Mouse (Mus musculus) gastrocnemius, adult 18-20 months (tissue): ENCODE data around the gene Col7a1. TPM values are rescaled to one million over a fixed set of nuclear protein-coding genes. Genes with fewer than 3 reads are reported as not detected.

Source experiments
- DNase-seq: peaks from one replicate; pipeline ENCODE4 v3.0.0; 2021; ENCODE audit warnings: low spot score
- microRNA-seq: library from miRNA; unstranded; fragments of <30 nt; microRNA quantifications from one replicate; pipeline ENCODE4 v1.2.0, GENCODE M21; 2021
- total RNA-seq, 2 experiments: library from RNA; stranded (reverse); gene quantifications; 2 replicates each; pipeline ENCODE4 v1.2.3; 2021

Gene Col7a1
- total RNA-seq, 2 experiments from 2014 or later, result 2.2 to 3.5 TPM

- no peak for DNase-seq
Measured at GRCm38 (mm10) chr9:109016973-109017604, 63.7 kb downstream of the Col7a1 start.

GRCm38 (mm10) chr9:109021428-109021827 is 68.0 kb downstream of the Col7a1 start:
- no peak for DNase-seq

- DNase-seq, result no peak
Measured at GRCm38 (mm10) chr9:109022866-109023685, 69.7 kb downstream of the Col7a1 start.

- peak; percentile 70 for DNase-seq
Measured at GRCm38 (mm10) chr9:109027521-109027920, 74.1 kb downstream of the Col7a1 start.

GRCm38 (mm10) chr9:109028421-109028820 is 75.0 kb downstream of the Col7a1 start:
- no peak for DNase-seq

GRCm38 (mm10) chr9:109028919-109029318 is 75.5 kb downstream of the Col7a1 start:
- DNase-seq, result no peak

- no peak for DNase-seq
Measured at GRCm38 (mm10) chr9:109030312-109030711, 76.9 kb downstream of the Col7a1 start.

- DNase-seq, result no peak
Measured at GRCm38 (mm10) chr9:109031001-109031400, 77.6 kb downstream of the Col7a1 start.

- no peak for DNase-seq
Measured at GRCm38 (mm10) chr9:109031686-109032085, 78.3 kb downstream of the Col7a1 start.

GRCm38 (mm10) chr9:109032435-109032834 is 79.0 kb downstream of the Col7a1 start:
- DNase-seq, result no peak

Small RNAs within 50 kb of the gene (microRNA-seq; reads per million reads assigned to microRNA genes)
- gene Mir711, result not detected

Other genes with a start within 250 kb of the Col7a1 start
- gene Ip6k2, start 169.8 kb upstream of the Col7a1 start, total RNA-seq, result 10 to 100 TPM; 14.9 TPM
- 1 to 10 TPM; 4.4 TPM for gene Nckipsd, start 145.2 kb upstream of the Col7a1 start, total RNA-seq
- under 1 TPM in 1 of 2 experiments, not detected in 1; 0.02 TPM for gene Celsr3, start 127.3 kb upstream of the Col7a1 start, total RNA-seq
- 10 to 100 TPM; 14.0 to 14.6 TPM for gene Slc26a6, start 100.3 kb upstream of the Col7a1 start, total RNA-seq
- gene Tmem89, start 39.0 kb upstream of the Col7a1 start, total RNA-seq, result not detected
- 100 to 1,000 TPM; 888 to 981 TPM for gene Uqcrc1, start 17.0 kb upstream of the Col7a1 start, total RNA-seq
- gene Ucn2, start 32.4 kb downstream of the Col7a1 start, total RNA-seq, result under 1 TPM; 0.27 to 0.90 TPM
- gene Pfkfb4, start 38.2 kb downstream of the Col7a1 start, total RNA-seq, result 10 to 100 TPM; 18.8 to 43.0 TPM
- gene Shisa5, start 85.0 kb downstream of the Col7a1 start, total RNA-seq, result 10 to 100 TPM in 1 of 2 experiments, 1 to 10 TPM in 1; 9.8 to 15.5 TPM
- gene Trex1, start 106.1 kb downstream of the Col7a1 start, total RNA-seq, result 10 to 100 TPM; 13.1 to 17.2 TPM
- 1 to 10 TPM; 8.9 to 9.2 TPM for gene Atrip, start 120.5 kb downstream of the Col7a1 start, total RNA-seq
- 1 to 10 TPM; 7.9 to 8.1 TPM for gene Ccdc51, start 128.9 kb downstream of the Col7a1 start, total RNA-seq
- gene Tma7, start 129.0 kb downstream of the Col7a1 start, total RNA-seq, result 100 to 1,000 TPM; 325 to 344 TPM
- 1 to 10 TPM in 1 of 2 experiments, under 1 TPM in 1; 0.68 to 1.4 TPM for gene Plxnb1, start 141.8 kb downstream of the Col7a1 start, total RNA-seq
- not detected for gene Fbxw21, start 208.5 kb downstream of the Col7a1 start, total RNA-seq
- not detected for gene Fbxw13, start 242.4 kb downstream of the Col7a1 start, total RNA-seq